Comparison of ENCODE assay signal across 32 mouse cellular contexts in the genomic region with DNA sequence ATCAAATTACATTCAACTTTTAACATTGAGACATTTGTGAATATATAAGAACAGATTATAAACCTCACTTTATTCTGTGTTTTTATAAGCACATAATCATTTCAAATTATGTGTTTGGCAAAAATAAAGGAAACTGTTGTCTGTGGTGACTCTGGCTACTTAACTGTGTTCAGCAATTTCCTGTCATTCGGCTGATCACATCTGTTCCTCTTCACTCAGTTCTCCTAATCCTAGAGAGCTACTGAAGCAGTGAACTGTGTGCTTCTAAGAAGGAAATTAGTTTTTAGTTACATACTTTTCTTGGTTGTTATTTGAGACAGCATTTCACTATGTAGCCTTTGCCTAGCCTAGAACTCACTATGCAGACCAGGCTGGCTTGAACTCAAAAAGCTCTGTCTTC.
DNase-seq lines count a peak whose midpoint lies in the region; ATAC-seq and TF ChIP-seq lines count a peak whose summit lies in the region.
"Had no signal": no experiment of that assay in that cellular context is flagged by ENCODE, and none has a peak within 500 bp of the region (broad histone marks: within the 10 kb centered on the region; RNA-seq: fewer than 3 reads in every experiment).

No protein-coding gene starts in this region.

- WGBS in liver, adult 2 months = 78% methylated on average over 1 of the region's 1 CpGs

- H3K27me3 ChIP-seq in liver, adult 2 months (ENCODE audit: control insufficient read depth, insufficient read depth, low read length) = no peaks in the 10 kb centered on the region
- no peaks in the 10 kb centered on the region for H3K27me3 ChIP-seq in MEL (ENCODE audit: control insufficient read depth in 1 of 2, insufficient read depth in 2 of 2, low read length in 2 of 2)
- H3K27me3 ChIP-seq: CH12.LX; heart, embryonic 13.5 days; limb, embryonic 15.5 days; neural tube, embryonic 13.5 days; Patski had no signal

- no peak for TF ChIP-seq CTCF in liver, adult 2 months (IDR thresholded peaks at IDR 0.05; ENCODE audit: low read depth, low read length)
- no peak for TF ChIP-seq CTCF in MEL (IDR thresholded peaks at IDR 0.05 in 2 of 3, conservative IDR thresholded peaks at IDR 0.05 in 1 of 3; ENCODE audit: control insufficient read depth in 1 of 3, insufficient read depth in 1 of 3, low read depth in 2 of 3, low read length in 3 of 3, poor library complexity in 1 of 3, severe bottlenecking in 1 of 3)

- no peak overlapping the region for H3K4me3 ChIP-seq in liver, adult 2 months (ENCODE audit: insufficient read depth, low read depth, low read length)
- no peak overlapping the region for H3K4me3 ChIP-seq in MEL (ENCODE audit: control insufficient read depth in 1 of 2, insufficient read depth in 1 of 2, low read depth in 2 of 2, low read length in 2 of 2)
- H3K4me3 ChIP-seq: heart, adult 2 months; heart, embryonic 13.5 days; limb, embryonic 10.5 days; limb, embryonic 15.5 days; midbrain, embryonic 10.5 days; myocyte; neural tube, embryonic 13.5 days had no signal

- peak; percentile 70 for TF ChIP-seq EP300 in MEL (IDR thresholded peaks at IDR 0.05; ENCODE audit: low read depth in 1 of 2, low read length in 2 of 2)

- H3K79me2 ChIP-seq in liver, adult 2 months (ENCODE audit: control insufficient read depth, insufficient read depth, low read length) = no peaks in the 10 kb centered on the region; the same call in 1 of the 2 replicates
- peaks cover 9% of the 10 kb centered on the region; the same call in 1 of the 2 replicates for H3K79me2 ChIP-seq in MEL (ENCODE audit: control insufficient read depth, insufficient read depth, low read length, poor library complexity)

- peak; percentile 14 for DNase-seq in liver, adult 2 months (ENCODE audit: extremely low read depth, low read depth, low spot score)
- DNase-seq in liver (no peak), 416B (ENCODE audit: low read depth) (peak; percentile 80), MEL (ENCODE audit: low read depth, low spot score) (peak; percentile 82)
- no peak for DNase-seq in thymus, postnatal 36 days
- DNase-seq in left cerebral cortex, adult 9 months (ENCODE audit: low spot score in 2 of 2) = no peak
- no peak for DNase-seq in kidney, adult 9 months
- DNase-seq: adrenal gland, postnatal 14 days; cerebellum, adult 11-12 months; cerebellum, adult 9-11 months; gastrocnemius, postnatal 25 days; heart, adult 2 months; heart, postnatal 10 days; kidney, adult 18-20 months; layer of hippocampus, postnatal 36 days; liver, postnatal 0 days; lung, postnatal 4 days; right cerebral cortex, postnatal 4 days; thymus, adult 18-20 months; thymus, postnatal 4 days had no signal

- H3K36me3 ChIP-seq in liver, adult 2 months (ENCODE audit: control insufficient read depth, insufficient read depth, low read length) = no peaks in the 10 kb centered on the region
- peaks cover 0 to 38% of the 10 kb centered on the region in 2 experiments; a peak in 2 of 4 replicates for H3K36me3 ChIP-seq in MEL (ENCODE audit: control insufficient read depth in 1 of 2, insufficient read depth in 2 of 2, low read length in 2 of 2)
- H3K36me3 ChIP-seq: heart, embryonic 13.5 days; limb, embryonic 10.5 days; limb, embryonic 15.5 days; neural tube, embryonic 13.5 days had no signal

- no peak for TF ChIP-seq POLR2A in liver, adult 2 months (IDR thresholded peaks at IDR 0.05; ENCODE audit: extremely low read depth, insufficient read depth, low read length)
- TF ChIP-seq POLR2A in MEL (IDR thresholded peaks at IDR 0.05; ENCODE audit: control insufficient read depth in 1 of 2, insufficient read depth in 1 of 2, low read depth in 1 of 2, low read length in 2 of 2, poor library complexity in 1 of 2) = no peak

- peak; percentile 58 for ATAC-seq in granulocyte monocyte progenitor cell, adult 5-6 weeks (replicated peaks; ENCODE audit: poor library complexity, severe bottlenecking)
- ATAC-seq: forebrain, embryonic 14.5 days; hindbrain, embryonic 16.5 days; liver, postnatal 0 days; Patski had no signal

- H3K9ac ChIP-seq in liver, adult 2 months (ENCODE audit: low read depth, low read length) = no peak overlapping the region
- 0 out of 2 replicates have a peak overlapping the region, but pooled peaks have one; percentile 35 for H3K9ac ChIP-seq in MEL (ENCODE audit: control insufficient read depth, low read depth, low read length, poor library complexity, severe bottlenecking)
- H3K9ac ChIP-seq: heart, embryonic 13.5 days; limb, embryonic 15.5 days; liver, postnatal 0 days; neural tube, embryonic 13.5 days had no signal

- H3K4me1 ChIP-seq in liver, adult 2 months (ENCODE audit: control insufficient read depth, insufficient read depth, low read length) = no peaks in the 10 kb centered on the region
- H3K4me1 ChIP-seq in MEL (ENCODE audit: control insufficient read depth in 1 of 2, insufficient read depth in 2 of 2, low read length in 2 of 2) = peaks cover 23 to 36% of the 10 kb centered on the region in 2 experiments
- H3K4me1 ChIP-seq: heart, embryonic 13.5 days; limb, embryonic 15.5 days; midbrain, embryonic 10.5 days; neural tube, embryonic 13.5 days had no signal

- H3K9me3 ChIP-seq in MEL (replicated peaks; ENCODE audit: insufficient read depth, low read length) = no peaks in the 10 kb centered on the region
- H3K9me3 ChIP-seq: heart, embryonic 13.5 days; limb, embryonic 10.5 days; limb, embryonic 15.5 days; midbrain, embryonic 10.5 days; neural tube, embryonic 13.5 days had no signal

- no peak overlapping the region for H3K27ac ChIP-seq in liver, adult 2 months (replicated peaks; ENCODE audit: insufficient read depth, low read depth, low read length)
- peak overlapping the region; percentile 77; the same call in 1 of the 2 replicates for H3K27ac ChIP-seq in MEL (ENCODE audit: control insufficient read depth, low read depth, low read length)
- H3K27ac ChIP-seq: heart, adult 2 months; heart, embryonic 13.5 days; limb, embryonic 10.5 days; limb, embryonic 15.5 days; midbrain, embryonic 10.5 days; neural tube, embryonic 13.5 days; stomach, postnatal 0 days had no signal

- TF ChIP-seq RAD21 in MEL (IDR thresholded peaks at IDR 0.05; ENCODE audit: low read depth, low read length) = no peak

TF ChIP-seq in MEL, 35 proteins besides CTCF, POLR2A, EP300 and RAD21:
- TF ChIP-seq JUND (IDR thresholded peaks at IDR 0.05; ENCODE audit: low read depth, low read length) = no peak
- TF ChIP-seq ELF1 (IDR thresholded peaks at IDR 0.05; ENCODE audit: low read depth, low read length) = no peak
- TF ChIP-seq USF1 (IDR thresholded peaks at IDR 0.05; ENCODE audit: low read depth, low read length) = no peak
- no peak for TF ChIP-seq TCF12 (IDR thresholded peaks at IDR 0.05; ENCODE audit: low read depth, low read length)
- no peak for TF ChIP-seq ZKSCAN1 (IDR thresholded peaks at IDR 0.05; ENCODE audit: low read depth, low read length)
- TF ChIP-seq ZMIZ1 (IDR thresholded peaks at IDR 0.05; ENCODE audit: low read depth, low read length) = no peak
- TF ChIP-seq CHD2 (IDR thresholded peaks at IDR 0.05; ENCODE audit: low read length) = no peak
- TF ChIP-seq KAT2A (conservative IDR thresholded peaks at IDR 0.05; ENCODE audit: low read depth, low read length) = no peak
- TF ChIP-seq SMC3 (IDR thresholded peaks at IDR 0.05; ENCODE audit: low read depth, low read length) = no peak
- no peak for TF ChIP-seq TAL1 (IDR thresholded peaks at IDR 0.05; ENCODE audit: low read length)
- TF ChIP-seq ETS1 (IDR thresholded peaks at IDR 0.05; ENCODE audit: low read depth, low read length) = peak; percentile 37; the same call in 1 of the 2 replicates
- TF ChIP-seq TBP (IDR thresholded peaks at IDR 0.05; ENCODE audit: low read depth, low read length) = 0 out of 2 replicates have a peak, but pooled peaks have one; percentile 34
- no peak for TF ChIP-seq POLR2AphosphoS5 (IDR thresholded peaks at IDR 0.05; ENCODE audit: borderline replicate concordance, low read depth, low read length)
- TF ChIP-seq POLR2AphosphoS2 (IDR thresholded peaks at IDR 0.05; ENCODE audit: low read length) = no peak
- no peak for TF ChIP-seq MYB (IDR thresholded peaks at IDR 0.05; ENCODE audit: low read depth, low read length)
- peak; percentile 7; the same call in 1 of the 2 replicates for TF ChIP-seq MAFK (IDR thresholded peaks at IDR 0.05; ENCODE audit: borderline replicate concordance, low read depth, low read length)
- TF ChIP-seq RCOR1 (IDR thresholded peaks at IDR 0.05; ENCODE audit: low read depth, low read length) = no peak
- no peak for TF ChIP-seq GATA1 (IDR thresholded peaks at IDR 0.05; ENCODE audit: low read depth, low read length)
- TF ChIP-seq UBTF (IDR thresholded peaks at IDR 0.05; ENCODE audit: borderline replicate concordance, insufficient read depth, low read depth, low read length) = no peak
- TF ChIP-seq NELFE (IDR thresholded peaks at IDR 0.05; ENCODE audit: low read depth, low read length) = no peak
- no peak for TF ChIP-seq MEF2A (IDR thresholded peaks at IDR 0.05; ENCODE audit: extremely low read depth, insufficient replicate concordance, low read depth, low read length, poor library complexity, severe bottlenecking)
- TF ChIP-seq SIN3A (IDR thresholded peaks at IDR 0.05; ENCODE audit: low read length) = peak; percentile 73
- no peak for TF ChIP-seq USF2 (IDR thresholded peaks at IDR 0.05; ENCODE audit: borderline replicate concordance in 1 of 2, insufficient read depth in 1 of 2, low read depth in 1 of 2, low read length in 2 of 2)
- no peak for TF ChIP-seq E2F4 (IDR thresholded peaks at IDR 0.05; ENCODE audit: borderline replicate concordance, low read depth, low read length)

Comparison
In these comparisons a context has a peak if more than half of its experiments do, and no peak if none do; other contexts are left out.
1. DNase-seq: peak in liver, adult 2 months (single experiment), 416B (single experiment) and MEL (single experiment); none in liver (single experiment), thymus, postnatal 36 days (0 of 2), left cerebral cortex, adult 9 months (0 of 2) and kidney, adult 9 months (single experiment).